Mouse (Mus musculus): ENCODE measurements around the gene Kifc5b.
A peak's percentile ranks its signal among the peaks of the same experiment; 100 is the strongest.
"Not testable (repeated sequence)": the region's sequence is repeated elsewhere in the genome, so short reads cannot be mapped to it uniquely, and the experiment has no call there.

The Kifc5b gene

DNA sequence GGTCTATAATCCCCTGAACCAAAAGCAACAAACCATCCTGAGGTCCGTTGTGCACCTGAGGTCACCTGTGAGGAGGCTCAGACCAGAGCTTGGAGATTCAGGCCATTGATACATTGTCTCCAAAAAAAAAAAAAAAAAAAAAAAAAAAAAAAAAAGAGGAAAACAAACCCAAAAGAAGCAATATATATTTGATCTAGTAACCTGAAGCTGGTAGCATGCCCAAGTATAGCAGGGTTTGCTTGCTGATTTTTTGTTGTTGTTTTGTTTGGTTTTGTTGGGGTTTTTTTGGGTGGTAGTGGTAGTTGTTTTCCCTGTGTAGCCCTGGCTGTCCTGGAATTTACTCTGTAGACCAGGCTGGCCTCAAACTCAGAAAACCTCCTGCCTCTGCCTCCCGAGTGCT lies 1.5 kb downstream of the Kifc5b start:
- DNase-seq (ENCODE audit: low spot score in 2 of 2), result no peak

DNA sequence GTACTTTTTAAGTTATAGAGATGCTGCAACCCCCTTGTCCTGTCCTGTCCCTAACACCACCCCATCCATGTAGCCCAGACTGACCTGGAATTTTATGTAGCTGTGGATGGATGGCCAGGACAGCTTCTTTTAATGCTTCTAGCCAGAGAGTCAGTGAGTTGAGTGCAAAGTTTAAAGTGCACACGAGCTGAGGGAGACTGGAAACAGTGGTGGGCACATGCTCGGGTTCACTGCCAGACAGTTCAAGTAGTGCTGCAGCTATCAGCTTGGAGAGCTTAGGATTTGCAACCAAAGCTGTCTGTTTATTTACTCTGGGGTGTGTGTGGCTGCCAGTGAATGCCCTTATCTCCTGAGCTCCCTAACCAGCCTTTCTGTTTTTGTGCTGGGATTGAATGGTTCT lies 2.6 kb downstream of the Kifc5b start:
- not testable (repeated sequence) for DNase-seq (ENCODE audit: low spot score in 2 of 2)

DNA sequence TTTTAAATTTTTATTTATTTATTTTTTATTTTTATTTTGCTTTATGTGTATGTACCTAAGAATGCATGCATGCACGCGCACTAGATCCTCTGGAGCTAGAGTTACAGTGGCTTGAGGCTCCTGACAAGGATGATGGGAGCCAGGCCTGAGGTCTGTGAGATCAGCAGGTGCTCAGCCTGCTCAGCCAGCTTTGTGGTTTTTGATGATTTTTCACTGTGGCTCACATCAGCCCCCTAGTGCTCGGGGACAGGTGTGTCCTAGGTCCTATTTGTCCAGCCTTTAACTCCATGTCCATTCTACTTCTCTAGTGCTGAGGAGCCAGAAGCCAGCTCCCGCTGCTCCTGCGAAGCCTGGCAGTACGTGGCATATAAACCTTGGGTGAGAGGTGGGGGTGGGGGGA lies 5.5 kb downstream of the Kifc5b start:
- not testable (repeated sequence) for DNase-seq (ENCODE audit: low spot score in 2 of 2)

DNA sequence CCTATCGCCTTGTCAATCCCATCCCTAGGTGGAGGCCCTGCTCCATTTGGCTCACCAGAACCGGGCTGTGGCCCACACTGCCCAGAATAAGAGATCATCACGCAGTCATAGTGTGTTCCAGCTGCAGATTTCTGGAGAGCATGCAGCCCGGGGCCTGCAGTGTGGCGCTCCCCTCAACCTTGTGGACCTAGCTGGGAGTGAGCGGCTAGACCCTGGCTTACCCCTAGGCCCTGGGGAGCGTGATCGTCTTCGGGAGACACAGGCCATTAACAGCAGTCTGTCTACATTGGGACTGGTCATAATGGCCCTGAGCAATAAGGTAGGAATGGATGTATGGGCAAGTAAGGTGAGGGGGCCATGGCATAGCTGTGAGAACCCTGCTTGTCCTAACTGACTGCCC lies 8.5 kb downstream of the Kifc5b start:
- DNase-seq (ENCODE audit: low spot score in 2 of 2), result not testable (repeated sequence)

DNA sequence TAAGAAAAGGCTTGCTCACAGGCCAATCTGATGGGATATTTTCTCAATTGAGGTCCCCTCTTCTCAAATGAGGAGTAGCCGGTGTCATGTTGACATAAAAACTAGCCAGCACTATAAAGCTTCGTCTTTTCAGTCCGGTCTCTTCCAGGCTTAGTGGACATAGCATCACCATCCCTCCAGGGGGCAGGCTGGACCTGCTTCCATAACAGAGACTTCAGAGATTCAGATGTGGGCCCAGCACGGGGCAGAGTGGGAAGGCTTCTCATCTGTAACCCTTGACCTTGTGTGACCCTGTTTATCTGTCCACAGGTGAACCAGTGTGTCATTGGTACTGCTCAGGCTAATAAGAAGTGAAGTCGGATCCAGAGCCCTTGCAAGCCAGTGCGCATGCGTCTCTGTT lies 14.9 kb downstream of the Kifc5b start:
- DNase-seq (ENCODE audit: low spot score in 2 of 2), result peak in 1 of 2 experiments; percentile 35

DNA sequence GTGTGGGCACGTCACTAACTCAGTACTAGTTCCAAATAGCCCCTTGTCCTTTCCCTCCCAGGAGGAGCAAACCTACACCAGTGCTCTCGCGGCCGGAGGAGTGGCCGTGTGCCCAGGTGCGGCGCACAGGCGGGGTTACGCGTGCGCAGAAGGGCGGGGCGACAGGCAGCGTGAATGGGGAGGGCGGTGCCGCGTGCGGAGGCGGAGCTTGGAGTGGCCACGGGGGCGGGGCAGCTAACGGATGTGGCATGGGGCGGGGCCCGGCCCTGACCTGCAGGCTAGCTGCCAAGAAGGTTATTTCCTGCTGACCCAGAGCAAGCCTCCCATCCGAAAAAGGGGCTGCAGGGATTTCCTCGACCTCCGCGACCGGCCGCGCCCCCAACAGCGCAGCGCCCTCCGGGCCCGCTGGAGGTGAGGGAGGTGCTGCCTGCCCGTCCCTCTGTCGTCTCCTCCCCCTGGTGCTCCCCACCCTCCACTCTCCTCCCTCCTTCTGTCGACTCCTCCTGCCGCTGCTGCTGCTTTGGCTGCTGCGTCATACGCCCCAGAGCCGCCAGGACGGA lies 16.0 kb downstream of the Kifc5b start, which contains the start of gene Phf1:
Gene Phf1 (plus strand): TSS at position 214 of the 560 bp plus-strand sequence.
- DNase-seq (ENCODE audit: low spot score in 2 of 2), result peak; percentile 93 to 94

DNA sequence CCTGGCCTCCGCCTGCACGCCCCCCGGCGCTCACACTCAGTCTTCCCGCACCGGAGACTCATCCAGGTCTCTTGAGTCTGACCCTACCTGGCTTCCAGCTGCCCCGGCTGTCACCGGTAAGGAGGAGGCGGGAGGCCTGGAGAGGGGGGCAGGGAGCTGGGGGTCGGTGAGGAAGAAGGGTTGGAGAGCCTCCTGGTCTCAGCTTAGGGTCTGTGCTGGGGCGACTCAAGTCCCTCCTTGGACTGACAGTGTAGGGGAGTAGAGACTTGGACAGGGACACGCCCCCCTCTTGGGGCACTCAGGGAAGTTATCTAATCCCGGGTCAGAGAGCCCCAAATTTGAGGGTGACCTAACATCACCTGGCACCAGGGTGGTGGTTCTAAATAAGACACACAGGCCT lies 16.5 kb downstream of the Kifc5b start:
- DNase-seq (ENCODE audit: low spot score in 2 of 2), result no peak

DNA sequence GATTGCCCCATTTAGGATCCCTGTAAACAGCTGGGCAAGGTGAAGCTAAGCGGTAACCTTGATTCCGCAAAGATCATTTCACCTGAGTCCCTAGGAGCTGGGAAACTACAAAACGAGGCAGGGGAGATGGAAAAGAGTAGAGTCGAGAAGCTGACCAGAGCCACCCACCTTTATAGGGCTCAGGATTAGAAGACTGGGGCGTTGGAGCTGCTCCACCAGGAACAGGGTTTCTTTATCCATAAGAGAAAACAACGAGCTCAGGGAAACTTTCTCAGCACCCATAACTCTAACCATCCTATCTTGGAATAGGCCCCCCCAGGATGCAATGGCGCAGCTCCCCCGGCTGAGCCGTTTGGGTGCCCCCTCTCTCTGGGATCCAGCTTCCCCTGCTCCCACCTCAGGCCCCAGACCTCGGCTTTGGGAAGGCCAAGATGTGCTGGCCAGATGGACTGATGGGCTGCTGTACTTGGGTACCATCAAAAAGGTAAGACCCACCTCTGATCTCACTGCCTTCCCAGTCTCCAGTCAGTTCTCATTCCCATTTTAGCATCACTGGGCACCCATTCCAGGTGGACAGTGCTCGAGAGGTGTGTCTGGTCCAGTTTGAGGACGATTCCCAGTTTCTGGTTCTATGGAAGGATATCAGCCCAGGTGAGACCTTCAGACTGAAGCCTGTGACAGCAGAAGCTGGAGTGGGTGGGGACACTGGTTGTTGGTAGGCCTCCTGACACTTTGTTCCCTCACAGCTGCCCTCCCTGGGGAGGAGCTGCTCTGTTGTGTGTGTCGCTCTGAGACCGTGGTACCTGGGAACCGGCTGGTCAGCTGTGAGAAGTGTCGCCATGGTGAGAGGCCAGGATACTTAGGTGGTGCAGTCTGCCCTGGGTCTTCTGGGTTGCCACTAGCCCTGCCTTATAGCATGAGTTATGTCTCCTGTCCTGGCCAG lies 17.3 kb downstream of the Kifc5b start:
- no peak for DNase-seq (ENCODE audit: low spot score in 2 of 2)

DNA sequence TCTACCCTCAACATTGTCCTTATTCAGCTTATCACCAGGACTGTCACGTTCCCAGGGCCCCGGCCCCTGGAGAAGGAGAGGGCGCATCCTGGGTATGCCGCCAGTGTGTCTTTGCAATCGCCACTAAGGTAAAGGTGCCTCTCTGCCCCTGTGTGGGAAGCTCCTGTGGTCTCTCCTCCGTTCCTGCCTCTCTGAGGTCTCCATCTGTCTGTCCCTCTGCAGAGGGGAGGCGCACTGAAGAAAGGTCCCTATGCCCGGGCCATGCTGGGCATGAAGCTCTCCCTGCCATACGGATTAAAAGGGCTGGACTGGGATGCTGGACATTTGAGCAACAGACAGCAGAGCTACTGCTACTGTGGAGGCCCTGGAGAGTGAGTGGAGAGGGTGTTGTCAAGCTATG lies 18.1 kb downstream of the Kifc5b start:
- no peak for DNase-seq (ENCODE audit: low spot score in 2 of 2)

DNA sequence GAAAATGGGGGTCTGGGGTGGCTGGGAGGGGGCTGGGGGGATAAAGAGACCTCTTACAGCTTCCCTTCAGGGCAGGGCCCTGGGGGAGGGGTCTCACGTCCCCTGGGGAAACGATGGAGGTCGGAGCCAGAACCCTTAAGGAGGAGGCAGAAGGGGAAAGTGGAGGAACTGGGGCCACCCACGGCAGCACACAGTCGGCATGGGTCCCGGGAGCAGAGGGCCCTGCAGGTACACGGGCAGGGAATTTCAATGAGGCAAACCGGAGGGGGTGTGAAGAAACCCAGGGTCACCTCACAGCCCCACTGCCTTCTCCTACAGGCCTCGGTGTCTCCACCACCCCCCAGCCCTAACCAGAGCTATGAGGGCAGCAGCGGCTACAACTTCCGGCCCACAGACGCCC lies 19.6 kb downstream of the Kifc5b start:
- DNase-seq (ENCODE audit: low spot score in 2 of 2), result no peak

DNA sequence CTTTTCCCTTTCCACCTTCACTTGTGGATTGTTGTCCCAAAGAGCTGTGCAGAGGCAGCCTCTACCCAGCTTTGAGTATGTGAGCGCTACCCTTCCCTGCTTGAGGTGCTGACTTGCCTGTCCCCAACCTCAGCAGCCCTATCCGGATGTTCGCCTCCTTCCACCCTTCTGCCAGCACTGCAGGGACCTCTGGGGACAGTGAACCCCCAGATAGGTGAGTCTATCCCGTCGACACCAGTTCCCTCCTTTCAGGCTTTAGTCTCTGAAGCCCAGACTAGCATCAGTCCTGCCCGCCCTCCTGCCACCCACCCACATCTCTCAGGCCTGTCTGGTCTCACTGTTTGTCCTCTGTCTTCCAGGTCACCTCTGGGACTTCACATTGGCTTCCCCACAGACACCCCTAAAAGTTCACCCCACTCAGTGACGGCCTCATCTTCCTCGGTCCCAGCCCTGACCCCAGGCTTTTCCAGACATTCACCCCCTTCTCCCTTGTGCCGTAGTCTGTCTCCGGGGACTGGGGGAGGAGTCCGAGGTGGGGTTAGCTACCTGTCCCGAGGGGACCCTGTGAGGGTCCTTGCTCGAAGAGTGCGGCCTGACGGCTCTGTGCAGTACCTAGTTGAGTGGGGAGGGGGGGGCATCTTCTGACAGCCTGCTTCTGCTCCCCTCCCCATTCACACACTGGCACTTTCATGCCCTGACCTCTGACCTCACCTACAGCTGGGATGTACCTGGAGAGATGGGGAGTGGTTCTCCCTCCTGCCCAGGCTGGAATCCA lies 20.2 kb downstream of the Kifc5b start:
- no peak for DNase-seq (ENCODE audit: low spot score in 2 of 2)

DNA sequence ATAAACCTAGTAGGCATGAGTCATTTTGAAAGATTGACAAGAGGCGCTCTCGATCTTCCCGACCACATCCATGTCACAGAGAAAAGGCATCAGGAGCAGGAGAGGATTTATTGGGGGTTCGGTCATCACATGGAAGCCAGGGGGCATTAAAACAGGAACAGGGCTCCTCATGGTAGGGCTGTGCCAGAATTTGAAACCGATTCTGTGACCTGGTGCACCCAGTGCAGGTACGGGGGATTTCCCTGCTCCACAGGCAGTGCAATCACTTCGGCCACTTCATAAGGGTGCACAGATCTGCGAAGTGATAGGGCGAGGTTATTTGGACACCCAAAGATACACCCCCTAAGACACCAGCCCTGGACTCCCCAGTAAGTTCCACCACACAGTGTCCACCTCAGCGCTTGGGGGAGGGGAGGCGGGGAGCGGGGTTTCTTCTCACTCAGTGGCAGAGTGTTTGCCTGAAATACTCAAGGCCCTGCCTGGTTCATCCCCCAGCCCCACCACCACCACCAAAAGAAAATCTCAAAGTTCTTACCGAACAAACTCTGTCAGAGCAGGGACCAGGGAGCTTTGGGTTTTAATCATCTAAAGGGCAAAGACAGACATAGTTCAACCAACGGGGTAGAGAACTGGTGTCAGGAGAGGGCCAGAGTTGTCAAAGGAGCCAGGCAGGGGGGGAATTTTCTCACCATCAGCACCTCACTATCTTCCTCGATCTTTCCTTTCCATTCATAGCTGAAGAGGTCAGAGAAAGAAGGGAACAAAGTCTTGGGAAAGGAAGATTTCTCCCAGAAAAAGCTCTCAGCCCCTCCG lies 21.2 kb downstream of the Kifc5b start:
- DNase-seq (ENCODE audit: low spot score in 2 of 2), result no peak

DNA sequence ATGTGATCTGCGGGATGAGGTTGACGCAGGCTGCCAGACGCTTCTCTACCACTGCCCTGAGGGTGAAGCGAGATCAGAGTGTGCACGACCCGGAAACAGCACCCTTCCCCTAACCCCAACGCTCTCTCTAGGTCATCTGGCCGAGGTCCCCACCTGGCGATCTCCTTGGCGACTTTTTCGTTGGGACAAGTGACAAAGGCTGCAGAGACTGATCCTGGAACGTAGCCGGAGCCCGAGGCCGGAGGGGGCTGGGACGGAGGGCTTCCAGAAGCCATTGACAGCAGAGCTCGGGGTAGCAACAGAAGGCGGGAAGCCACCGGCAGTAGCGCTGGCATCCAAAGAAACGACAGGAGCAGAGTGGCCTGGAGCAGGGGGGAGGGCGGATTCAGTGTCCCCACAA lies 21.8 kb downstream of the Kifc5b start:
- no peak for DNase-seq (ENCODE audit: low spot score in 2 of 2)

DNA sequence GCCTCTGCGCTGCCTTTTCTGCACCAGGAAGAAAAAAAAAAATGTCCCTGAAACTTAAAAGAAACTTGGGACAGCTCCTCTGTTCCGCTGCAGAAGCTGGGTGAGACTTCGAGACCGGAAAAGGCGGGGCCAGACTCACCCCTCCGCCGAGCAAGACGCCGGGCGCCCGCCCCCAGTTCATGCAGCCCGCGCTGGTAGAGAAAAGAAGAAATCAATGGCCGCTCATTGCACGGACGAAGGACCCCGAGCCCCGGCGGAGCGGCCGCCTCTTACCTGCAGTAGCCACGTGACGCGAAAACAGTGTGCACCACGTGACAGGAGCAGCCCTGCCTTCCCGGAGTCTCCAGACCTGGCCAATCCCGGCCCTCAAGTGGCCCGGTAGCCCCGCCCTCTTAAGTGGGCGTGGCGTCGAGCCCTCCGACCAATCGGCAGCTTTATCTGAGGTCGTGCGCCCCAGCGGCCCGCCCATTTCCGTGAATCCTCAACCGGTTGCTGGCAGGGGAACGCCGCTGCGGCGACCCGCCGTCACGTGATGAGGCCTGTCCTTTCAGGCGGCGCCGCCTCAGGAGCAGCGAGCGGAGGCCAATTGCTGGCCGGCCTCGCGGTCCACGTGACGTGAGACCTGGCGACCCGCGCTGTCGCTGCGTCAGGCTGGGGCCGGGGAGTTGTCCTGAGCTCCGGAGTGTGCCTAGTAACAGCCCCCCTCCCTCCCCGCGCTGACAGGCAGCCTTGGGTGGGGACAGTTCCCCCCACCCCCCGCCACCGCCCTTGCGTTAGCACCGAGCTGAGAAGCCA lies 22.5 kb downstream of the Kifc5b start, which contains the start of gene Cuta:
Gene Cuta (minus strand): TSS at position 392 of the 795 bp plus-strand sequence.
- DNase-seq (ENCODE audit: low spot score in 2 of 2), result peak; percentile 100

DNA sequence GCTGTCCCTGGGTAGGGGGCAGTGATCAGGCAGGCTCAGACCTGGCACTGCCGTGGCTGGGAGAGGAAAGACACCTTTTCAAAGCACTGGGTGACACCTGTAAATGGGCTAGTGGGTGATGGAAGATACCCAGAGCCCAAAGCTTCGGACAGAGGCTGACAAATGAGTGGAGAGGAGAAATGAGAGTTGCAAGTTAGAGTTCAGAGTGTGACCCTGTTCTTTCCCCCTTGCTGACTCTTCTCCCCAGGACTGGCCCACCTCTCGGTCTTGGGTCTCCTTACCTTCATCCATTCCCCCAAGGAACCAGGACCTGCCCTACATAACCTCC lies 23.0 kb downstream of the Kifc5b start:
- DNase-seq (ENCODE audit: low spot score in 2 of 2), result no peak

DNA sequence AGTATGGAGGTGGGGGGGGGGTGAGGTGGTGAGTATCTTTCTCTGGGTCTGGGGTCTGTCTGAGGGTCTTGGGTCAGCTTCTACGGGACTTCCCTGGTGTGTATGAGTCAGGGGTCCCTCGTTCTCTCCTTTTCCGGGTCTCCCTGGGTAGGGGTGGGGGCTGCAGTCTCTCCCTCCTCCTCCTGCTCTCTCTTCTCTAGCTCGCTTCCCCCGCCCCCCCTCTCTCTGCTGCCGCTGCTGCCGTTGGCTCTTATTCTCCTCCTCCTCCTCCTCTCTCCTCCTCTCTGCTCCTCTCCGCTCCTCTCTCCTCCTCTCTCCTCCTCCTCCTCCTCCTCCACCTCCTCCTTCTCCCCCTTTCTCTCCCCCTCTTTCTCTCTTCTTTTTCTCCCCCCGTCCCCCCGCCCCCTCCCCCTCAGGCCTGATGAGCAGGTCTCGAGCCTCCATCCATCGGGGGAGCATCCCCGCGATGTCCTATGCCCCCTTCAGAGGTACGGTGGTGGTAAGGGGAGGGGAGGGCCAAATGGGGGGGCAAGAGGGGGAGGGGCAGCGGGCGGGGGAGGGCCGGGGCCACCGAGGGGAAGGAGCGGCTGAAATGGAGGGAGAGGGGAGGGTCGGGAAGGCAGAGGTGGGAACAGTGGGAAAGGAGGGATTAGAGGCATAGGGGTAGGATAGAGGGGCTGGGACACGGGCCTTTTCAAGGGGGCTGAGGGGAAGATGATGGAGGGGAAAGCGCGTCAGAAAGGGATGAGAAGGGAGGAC lies 24.3 kb downstream of the Kifc5b start, which contains the start of gene Syngap1:
Gene Syngap1 (plus strand): TSS at position 223 of the 759 bp plus-strand sequence.
- DNase-seq (ENCODE audit: low spot score in 2 of 2), result no peak

DNA sequence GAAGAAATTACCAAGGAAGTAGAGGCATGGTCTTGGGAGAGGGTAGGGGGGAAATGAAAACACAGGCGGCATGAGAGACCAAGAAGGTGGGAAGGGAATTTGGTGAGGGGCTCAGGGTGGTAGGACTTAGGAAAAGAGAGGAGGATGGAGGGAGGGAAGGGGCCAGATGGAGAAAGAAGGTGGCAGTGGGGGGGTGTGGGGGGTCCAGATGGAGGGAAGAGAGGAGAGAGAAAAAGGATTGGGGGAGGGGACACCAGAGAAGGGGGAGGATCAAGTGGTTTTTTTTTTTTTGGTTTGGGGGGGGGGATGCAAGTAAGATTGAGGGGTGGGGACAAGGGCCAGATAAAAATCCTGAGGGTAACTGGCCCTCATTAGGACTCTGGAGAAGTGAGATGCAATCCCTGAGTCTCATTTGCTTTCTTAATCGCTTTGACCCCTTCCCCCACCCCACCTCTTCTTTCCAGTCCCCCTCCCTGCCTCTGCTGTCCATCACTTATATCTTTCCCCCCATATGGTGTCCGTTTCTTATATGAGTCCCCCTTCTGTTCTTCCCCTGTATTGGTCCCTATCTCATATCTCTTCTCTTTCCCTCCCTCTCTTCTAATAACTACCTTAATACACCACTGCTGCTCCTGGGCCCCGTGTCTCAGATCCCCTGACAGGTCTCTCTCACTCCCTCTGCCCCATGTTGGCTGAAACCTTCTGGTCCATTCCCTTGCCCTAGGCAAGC lies 25.1 kb downstream of the Kifc5b start:
- no peak for DNase-seq (ENCODE audit: low spot score in 2 of 2)

DNA sequence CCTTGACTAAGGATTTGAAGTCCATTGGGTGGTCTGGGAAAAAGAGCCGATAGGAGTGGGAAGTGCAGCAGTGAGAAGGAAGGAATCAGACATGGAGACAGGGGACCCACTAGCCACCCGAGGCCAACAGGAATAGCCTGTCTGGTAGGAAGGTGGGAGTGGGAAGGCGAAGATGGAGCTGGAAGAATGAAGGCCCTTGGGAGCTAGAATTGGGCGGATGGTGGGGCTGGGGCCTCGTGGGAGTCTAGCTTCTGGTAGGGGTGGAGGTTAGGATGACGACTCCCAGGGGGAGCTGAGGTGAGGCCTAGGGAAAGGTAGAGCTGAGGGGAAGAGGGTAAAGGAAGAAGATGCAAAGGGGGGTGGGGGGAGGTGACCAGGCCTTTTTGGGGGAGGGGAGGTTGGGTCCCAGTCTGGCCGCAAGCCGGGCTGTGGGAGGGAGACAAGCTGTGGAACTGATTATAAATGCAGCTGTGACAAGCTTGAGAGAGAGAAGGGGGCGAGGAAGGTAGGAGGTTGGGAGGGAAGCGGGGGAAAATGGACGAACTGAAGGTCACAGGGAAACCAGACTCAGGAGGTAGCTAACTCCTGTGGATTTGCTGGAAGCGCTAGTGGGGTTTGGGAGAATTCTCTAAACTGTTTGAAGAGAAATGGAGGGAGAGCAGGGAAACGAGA lies 29.1 kb downstream of the Kifc5b start:
- DNase-seq (ENCODE audit: low spot score in 2 of 2), result no peak

DNA sequence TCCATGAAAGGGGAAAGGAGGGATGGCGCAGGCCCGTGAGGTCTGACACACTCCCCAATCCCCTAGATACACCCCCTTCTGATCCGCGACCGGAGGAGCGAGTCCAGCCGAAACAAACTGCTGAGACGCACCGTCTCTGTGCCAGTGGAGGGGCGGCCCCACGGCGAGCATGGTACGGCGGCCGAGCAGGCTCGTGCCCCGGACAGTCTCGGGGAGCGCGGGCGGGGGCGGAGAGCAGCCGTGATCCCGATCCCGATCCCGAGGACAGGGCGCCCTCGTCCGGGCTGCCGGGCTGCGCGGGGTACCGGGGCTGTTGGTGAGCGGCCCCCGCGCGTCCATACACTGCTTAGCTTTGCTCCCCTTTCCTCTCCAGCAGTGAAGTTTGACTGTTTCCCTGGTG lies 29.7 kb downstream of the Kifc5b start:
- peak; percentile 56 to 76 for DNase-seq (ENCODE audit: low spot score in 2 of 2)
